Comparison of ENCODE assay signal across 16 mouse cellular contexts in genomic region chr17:28682311-28683084, GRCm38 (mm10). TPM values are rescaled to one million over a fixed set of nuclear protein-coding genes. Genes with fewer than 3 reads are reported as not detected.
DNase-seq lines count a peak whose midpoint lies in the region; ATAC-seq and TF ChIP-seq lines count a peak whose summit lies in the region.
"Had no signal": no experiment of that assay in that cellular context is flagged by ENCODE, and none has a peak within 500 bp of the region (broad histone marks: within the 10 kb centered on the region; RNA-seq: fewer than 3 reads in every experiment).

No protein-coding gene starts in this region.

- intact Hi-C loops in left cerebral cortex, adult 2 months (cut with DNase I): no loop called here

- H3K9ac ChIP-seq in liver, embryonic 11.5 days (ENCODE audit: low read depth, low read length): no peak overlapping the region
- no peak overlapping the region for H3K9ac ChIP-seq in liver, embryonic 14.5 days (replicated peaks)
- H3K9ac ChIP-seq: limb, embryonic 13.5 days had no signal

- TF ChIP-seq EP300 in liver, embryonic 14.5 days (IDR thresholded peaks at IDR 0.05; ENCODE audit: low read depth): no peak

- H3K27ac ChIP-seq in liver, embryonic 11.5 days (ENCODE audit: low read depth, low read length): no peak overlapping the region
- peak overlapping the region; percentile 22; the same call in 1 of the 2 replicates for H3K27ac ChIP-seq in liver, embryonic 14.5 days
- H3K27ac ChIP-seq in small intestine, adult 2 months (ENCODE audit: insufficient read depth, low read depth, low read length): peak overlapping the region; percentile 88
- H3K27ac ChIP-seq in hindbrain, embryonic 10.5 days: no peak overlapping the region
- H3K27ac ChIP-seq in left cerebral cortex, adult 2 months: no peak overlapping the region
- H3K27ac ChIP-seq: limb, embryonic 13.5 days; midbrain, embryonic 10.5 days had no signal

- no peaks in the 10 kb centered on the region for H3K27me3 ChIP-seq in liver, embryonic 11.5 days (replicated peaks; ENCODE audit: control insufficient read depth, insufficient read depth, low read length)
- no peaks in the 10 kb centered on the region for H3K27me3 ChIP-seq in liver, embryonic 14.5 days (ENCODE audit: control insufficient read depth, insufficient read depth, low read length)
- no peaks in the 10 kb centered on the region for H3K27me3 ChIP-seq in small intestine, adult 2 months (ENCODE audit: control insufficient read depth, insufficient read depth, low read length)
- no peaks in the 10 kb centered on the region for H3K27me3 ChIP-seq in hindbrain, embryonic 10.5 days (ENCODE audit: insufficient read depth, poor library complexity, severe bottlenecking)
- H3K27me3 ChIP-seq: limb, embryonic 13.5 days had no signal

- 82% methylated on average over 13 of the region's 13 CpGs for WGBS in liver, embryonic 11.5 days
- WGBS in liver, embryonic 14.5 days (ENCODE audit: insufficient replicate concordance): 69% methylated on average over 13 of the region's 13 CpGs
- WGBS in small intestine, adult 2 months: 32% methylated on average over 13 of the region's 13 CpGs
- WGBS in hindbrain, embryonic 10.5 days: 81% methylated on average over 13 of the region's 13 CpGs

- no peaks in the 10 kb centered on the region for H3K36me3 ChIP-seq in liver, embryonic 11.5 days (ENCODE audit: control insufficient read depth, insufficient read depth, low read length)
- no peaks in the 10 kb centered on the region for H3K36me3 ChIP-seq in liver, embryonic 14.5 days (replicated peaks; ENCODE audit: control insufficient read depth, insufficient read depth, low read depth)
- no peaks in the 10 kb centered on the region for H3K36me3 ChIP-seq in small intestine, adult 2 months (ENCODE audit: control insufficient read depth, insufficient read depth, low read length)
- no peaks in the 10 kb centered on the region for H3K36me3 ChIP-seq in hindbrain, embryonic 10.5 days
- H3K36me3 ChIP-seq: G1E; limb, embryonic 13.5 days; midbrain, embryonic 10.5 days had no signal

- no peak overlapping the region for H3K4me3 ChIP-seq in liver, embryonic 11.5 days (ENCODE audit: low read depth, low read length)
- no peak overlapping the region for H3K4me3 ChIP-seq in liver, embryonic 14.5 days (ENCODE audit: insufficient read depth in 1 of 2, low read depth in 2 of 2, low read length in 2 of 2)
- H3K4me3 ChIP-seq in small intestine, adult 2 months (ENCODE audit: low read depth, low read length): no peak overlapping the region
- H3K4me3 ChIP-seq in hindbrain, embryonic 10.5 days: no peak overlapping the region
- H3K4me3 ChIP-seq in left cerebral cortex, adult 2 months: no peak overlapping the region
- H3K4me3 ChIP-seq: limb, embryonic 13.5 days; midbrain, embryonic 10.5 days had no signal

- DNase-seq in liver: peak; percentile 11
- no peak for DNase-seq in liver, embryonic 11.5 days (ENCODE audit: low spot score)
- DNase-seq in kidney, adult 9 months: peak; percentile 91
- no peak for DNase-seq in liver, embryonic 14.5 days (ENCODE audit: low read depth in 3 of 3, low spot score in 3 of 3)
- DNase-seq in hindbrain, embryonic 10.5 days (ENCODE audit: low spot score): no peak
- DNase-seq in testis, postnatal 10 days (ENCODE audit: low spot score): no peak
- DNase-seq in left cerebral cortex, adult 2 months (ENCODE audit: extremely low spot score in 1 of 2, low spot score in 2 of 2): no peak
- DNase-seq: cerebellum, adult 8-10 months; heart, postnatal 4 days; spleen, adult 18-20 months; thymus, adult 18-20 months had no signal

- TF ChIP-seq CTCF in liver, embryonic 14.5 days (IDR thresholded peaks at IDR 0.05; ENCODE audit: low read depth): no peak
- TF ChIP-seq CTCF in small intestine, adult 2 months (IDR thresholded peaks at IDR 0.05; ENCODE audit: extremely low read depth, insufficient read length, insufficient replicate concordance, low read depth, low read length): no peak
- TF ChIP-seq CTCF in left cerebral cortex, adult 2 months (IDR thresholded peaks at IDR 0.05): no peak

- peaks cover 7% of the 10 kb centered on the region for H3K4me1 ChIP-seq in liver, embryonic 11.5 days (replicated peaks; ENCODE audit: control insufficient read depth, insufficient read depth, low read length)
- peaks cover 0 to 7% of the 10 kb centered on the region in 2 experiments; a peak in 3 of 4 replicates for H3K4me1 ChIP-seq in liver, embryonic 14.5 days (replicated peaks; ENCODE audit: control insufficient read depth in 2 of 2, insufficient read depth in 2 of 2, low read length in 1 of 2)
- H3K4me1 ChIP-seq in small intestine, adult 2 months (ENCODE audit: control insufficient read depth, insufficient read depth, insufficient read length, low read length): peaks cover 12% of the 10 kb centered on the region; the same call in 1 of the 2 replicates
- H3K4me1 ChIP-seq in hindbrain, embryonic 10.5 days (replicated peaks): no peaks in the 10 kb centered on the region
- H3K4me1 ChIP-seq: limb, embryonic 13.5 days had no signal

- H3K9me3 ChIP-seq in liver, embryonic 11.5 days (ENCODE audit: control insufficient read depth, low read length): no peaks in the 10 kb centered on the region
- no peaks in the 10 kb centered on the region for H3K9me3 ChIP-seq in liver, embryonic 14.5 days (ENCODE audit: control insufficient read depth, low read length)
- H3K9me3 ChIP-seq in hindbrain, embryonic 10.5 days: no peaks in the 10 kb centered on the region
- H3K9me3 ChIP-seq: limb, embryonic 13.5 days; midbrain, embryonic 10.5 days had no signal

- no peak; the same call in 1 of the 2 replicates for TF ChIP-seq POLR2A in small intestine, adult 2 months (IDR thresholded peaks at IDR 0.05; ENCODE audit: low read depth, low read length)

- H3K4me2 ChIP-seq in liver, embryonic 11.5 days: no peak overlapping the region
- H3K4me2 ChIP-seq in liver, embryonic 14.5 days (ENCODE audit: low read depth): no peak overlapping the region
- H3K4me2 ChIP-seq: limb, embryonic 13.5 days had no signal

- ATAC-seq in liver, embryonic 11.5 days (replicated peaks; ENCODE audit: low FRiP score): no peak
- peak; percentile 39; the same call in 1 of the 2 replicates for ATAC-seq in liver, embryonic 14.5 days (ENCODE audit: insufficient read depth)

RNA-seq across cellular contexts. Expression of gene Slc26a8, which starts 7.5 kb away (rescaled TPM):
- 0.34 and 0.75 TPM in 2 replicates for polyA plus RNA-seq in liver, embryonic 11.5 days (2014; fragmentation: Nextera tagmentation; extraction: Ambion mirVana)
- 0.26 and 0.35 TPM in 2 replicates for polyA plus RNA-seq in liver, embryonic 14.5 days (2012; rRNA removed)
- 0.11 and 0.21 TPM in 2 replicates for polyA plus RNA-seq in liver, embryonic 14.5 days (2014; fragmentation: Nextera tagmentation; extraction: Ambion mirVana)
- polyA plus RNA-seq in small intestine, adult 2 months (2012; rRNA removed): 0.08 and 0.14 TPM in 2 replicates
- 0.41 and 0.51 TPM in 2 replicates for polyA plus RNA-seq in hindbrain, embryonic 10.5 days (2016; fragmentation: Nextera tagmentation; extraction: Ambion mirVana)
- total RNA-seq in left cerebral cortex, adult 2 months (2021): 1 to 10 TPM; 7.4 to 7.7 TPM
- polyA plus RNA-seq: C2C12 had no signal

RNA-seq across cellular contexts. Expression of gene Mapk14, which starts 8.6 kb away (rescaled TPM):
- polyA plus RNA-seq in liver, embryonic 11.5 days (2014; fragmentation: Nextera tagmentation; extraction: Ambion mirVana): 58.5 and 64.6 TPM in 2 replicates
- 30.3 and 37.8 TPM in 2 replicates for polyA plus RNA-seq in liver, embryonic 14.5 days (2012; rRNA removed)
- 33.2 and 36.1 TPM in 2 replicates for polyA plus RNA-seq in liver, embryonic 14.5 days (2014; fragmentation: Nextera tagmentation; extraction: Ambion mirVana)
- 30.8 and 47.8 TPM in 2 replicates for polyA plus RNA-seq in small intestine, adult 2 months (2012; rRNA removed)
- polyA plus RNA-seq in hindbrain, embryonic 10.5 days (2016; fragmentation: Nextera tagmentation; extraction: Ambion mirVana): 39.2 and 43.9 TPM in 2 replicates
- 10 to 100 TPM; 86.2 to 88.2 TPM for total RNA-seq in left cerebral cortex, adult 2 months (2021)

RNA-seq across cellular contexts. Expression of gene AC170998.1, which starts 43.4 kb away (rescaled TPM):
- polyA plus RNA-seq in liver, embryonic 11.5 days (2014; fragmentation: Nextera tagmentation; extraction: Ambion mirVana): 0.84 and 3.6 TPM in 2 replicates
- 0.06 and 0.58 TPM in 2 replicates for polyA plus RNA-seq in liver, embryonic 14.5 days (2012; rRNA removed)
- 0.40 and 0.74 TPM in 2 replicates for polyA plus RNA-seq in liver, embryonic 14.5 days (2014; fragmentation: Nextera tagmentation; extraction: Ambion mirVana)
- 0.19 and 0.55 TPM in 2 replicates for polyA plus RNA-seq in small intestine, adult 2 months (2012; rRNA removed)
- polyA plus RNA-seq in hindbrain, embryonic 10.5 days (2016; fragmentation: Nextera tagmentation; extraction: Ambion mirVana): 1.4 and 3.2 TPM in 2 replicates
- total RNA-seq in left cerebral cortex, adult 2 months (2021): 1 to 10 TPM; 1.6 to 3.3 TPM
- polyA plus RNA-seq: G1E had no signal

RNA-seq across cellular contexts. Expression of gene Srpk1, which starts 60.0 kb away (rescaled TPM):
- 92.7 and 99.8 TPM in 2 replicates for polyA plus RNA-seq in liver, embryonic 11.5 days (2014; fragmentation: Nextera tagmentation; extraction: Ambion mirVana)
- polyA plus RNA-seq in liver, embryonic 14.5 days (2012; rRNA removed): 11.5 and 12.9 TPM in 2 replicates
- 40.8 and 41.8 TPM in 2 replicates for polyA plus RNA-seq in liver, embryonic 14.5 days (2014; fragmentation: Nextera tagmentation; extraction: Ambion mirVana)
- polyA plus RNA-seq in small intestine, adult 2 months (2012; rRNA removed): 10.1 and 19.7 TPM in 2 replicates
- polyA plus RNA-seq in hindbrain, embryonic 10.5 days (2016; fragmentation: Nextera tagmentation; extraction: Ambion mirVana): 98.7 and 107 TPM in 2 replicates
- 100 to 1,000 TPM; 106 to 108 TPM for total RNA-seq in left cerebral cortex, adult 2 months (2021)

Comparison
In these comparisons a context has a peak if more than half of its experiments do, and no peak if none do; other contexts are left out.
1. DNase-seq: peak in liver (single experiment) and kidney, adult 9 months (single experiment); none in liver, embryonic 11.5 days (single experiment), liver, embryonic 14.5 days (0 of 3), hindbrain, embryonic 10.5 days (single experiment), testis, postnatal 10 days (single experiment) and left cerebral cortex, adult 2 months (0 of 2).
2. H3K27ac ChIP-seq: peak in liver, embryonic 14.5 days (single experiment) and small intestine, adult 2 months (single experiment); none in liver, embryonic 11.5 days (single experiment), hindbrain, embryonic 10.5 days (single experiment) and left cerebral cortex, adult 2 months (single experiment).